Mouse (Mus musculus): ENCODE measurements around the gene Gm9887. TPM values are rescaled to one million over a fixed set of nuclear protein-coding genes. Genes with fewer than 3 reads are reported as not detected.

Gm9887 gene
- polyA plus RNA-seq (2012) = 1.5 and 1.7 TPM in 2 replicates

- TF ChIP-seq GATA1 (IDR thresholded peaks at IDR 0.05; ENCODE audit: low read length) = no peak
Measured at GRCm38 (mm10) chr12:69371854-69372671, at the start of gene Gm9887, which contains the start of gene Arf6. Gm9887 (minus strand) TSS chr12:69372458. Arf6 (plus strand) TSS chr12:69372150.

- no peak for TF ChIP-seq GATA1 (IDR thresholded peaks at IDR 0.05; ENCODE audit: low read length)
Measured at GRCm38 (mm10) chr12:69420716-69421115, 48.5 kb upstream of the Gm9887 start.

GRCm38 (mm10) chr12:69419606-69420005 is 47.3 kb upstream of the Gm9887 start:
- TF ChIP-seq GATA1 (IDR thresholded peaks at IDR 0.05; ENCODE audit: low read length) = no peak

GRCm38 (mm10) chr12:69419017-69419605 is 46.9 kb upstream of the Gm9887 start:
- TF ChIP-seq GATA1 (IDR thresholded peaks at IDR 0.05; ENCODE audit: low read length) = no peak

GRCm38 (mm10) chr12:69418606-69419005 is 46.3 kb upstream of the Gm9887 start:
- TF ChIP-seq GATA1 (IDR thresholded peaks at IDR 0.05; ENCODE audit: low read length) = no peak

GRCm38 (mm10) chr12:69417701-69418291 is 45.5 kb upstream of the Gm9887 start:
- TF ChIP-seq GATA1 (IDR thresholded peaks at IDR 0.05; ENCODE audit: low read length) = no peak

- no peak for TF ChIP-seq GATA1 (IDR thresholded peaks at IDR 0.05; ENCODE audit: low read length)
Measured at GRCm38 (mm10) chr12:69416793-69417192, 44.5 kb upstream of the Gm9887 start.

- no peak for TF ChIP-seq GATA1 (IDR thresholded peaks at IDR 0.05; ENCODE audit: low read length)
Measured at GRCm38 (mm10) chr12:69414826-69415572, 42.7 kb upstream of the Gm9887 start.

- no peak for TF ChIP-seq GATA1 (IDR thresholded peaks at IDR 0.05; ENCODE audit: low read length)
Measured at GRCm38 (mm10) chr12:69413303-69413702, 41.0 kb upstream of the Gm9887 start.

- TF ChIP-seq GATA1 (IDR thresholded peaks at IDR 0.05; ENCODE audit: low read length) = no peak
Measured at GRCm38 (mm10) chr12:69411936-69412335, 39.7 kb upstream of the Gm9887 start.

GRCm38 (mm10) chr12:69410767-69411166 is 38.5 kb upstream of the Gm9887 start:
- TF ChIP-seq GATA1 (IDR thresholded peaks at IDR 0.05; ENCODE audit: low read length) = no peak

GRCm38 (mm10) chr12:69402594-69403167 is 30.4 kb upstream of the Gm9887 start:
- no peak for TF ChIP-seq GATA1 (IDR thresholded peaks at IDR 0.05; ENCODE audit: low read length)

GRCm38 (mm10) chr12:69402100-69402499 is 29.8 kb upstream of the Gm9887 start:
- TF ChIP-seq GATA1 (IDR thresholded peaks at IDR 0.05; ENCODE audit: low read length) = no peak

GRCm38 (mm10) chr12:69400871-69401286 is 28.6 kb upstream of the Gm9887 start:
- TF ChIP-seq GATA1 (IDR thresholded peaks at IDR 0.05; ENCODE audit: low read length) = no peak

GRCm38 (mm10) chr12:69400367-69400766 is 28.1 kb upstream of the Gm9887 start:
- no peak for TF ChIP-seq GATA1 (IDR thresholded peaks at IDR 0.05; ENCODE audit: low read length)
